Mouse (Mus musculus) ES-Bruce4 (cell line): Measurements from ENCODE around the gene Ireb2. TPM values are rescaled to one million over a fixed set of nuclear protein-coding genes. Genes with fewer than 3 reads are reported as not detected.
"Not testable (repeated sequence)": the region's sequence is repeated elsewhere in the genome, so short reads cannot be mapped to it uniquely, and the experiment has no call there.

ENCODE experiments used
- H3K27ac ChIP-seq: 2 replicates; pipeline ENCODE4 v1.5.1; 2012; ENCODE audit warnings: low read length, inconsistent platforms; ENCODE audit not compliant: insufficient read depth
- H3K27me3 ChIP-seq: 2 replicates; pipeline ENCODE4 v1.6.1; 2012; ENCODE audit warnings: mild to moderate bottlenecking, low read length, inconsistent platforms; ENCODE audit not compliant: control insufficient read depth, poor library complexity, insufficient read depth, severe bottlenecking
- H3K36me3 ChIP-seq: 2 replicates; pipeline ENCODE4 v1.6.1; 2012; ENCODE audit warnings: inconsistent platforms, mild to moderate bottlenecking, low read length, moderate library complexity; ENCODE audit not compliant: control insufficient read depth, poor library complexity, insufficient read depth, severe bottlenecking
- H3K4me1 ChIP-seq: one replicate; pipeline ENCODE4 v1.8.1; 2011; ENCODE audit warnings: low read length; ENCODE audit not compliant: control insufficient read depth, insufficient read depth
- H3K4me3 ChIP-seq: 2 replicates; pipeline ENCODE4 v1.5.1; 2011; ENCODE audit warnings: low read depth, mild to moderate bottlenecking, low read length
- H3K9ac ChIP-seq: 2 replicates; pipeline ENCODE4 v1.6.1; 2012; ENCODE audit warnings: low read depth, mild to moderate bottlenecking, inconsistent platforms; ENCODE audit not compliant: poor library complexity, severe bottlenecking
- H3K9me3 ChIP-seq: replicated peaks from 2 replicates; pipeline ENCODE4 v1.6.1; 2012; ENCODE audit warnings: mild to moderate bottlenecking, low read length, inconsistent platforms; ENCODE audit not compliant: control insufficient read depth, poor library complexity, insufficient read depth, severe bottlenecking
- CTCF ChIP-seq: IDR thresholded peaks from one replicate; pipeline ENCODE4 v1.8.1; 2011; ENCODE audit warnings: low read depth, low read length
- EP300 ChIP-seq: IDR thresholded peaks from 2 replicates; pipeline ENCODE4 v1.6.1; 2011; ENCODE audit warnings: low read depth, low read length; ENCODE audit not compliant: insufficient read depth
- POLR2A ChIP-seq: IDR thresholded peaks from one replicate; pipeline ENCODE4 v1.8.1; 2011; ENCODE audit warnings: low read length; ENCODE audit not compliant: insufficient read depth
- polyA plus RNA-seq: library from polyadenylated mRNA; stranded (reverse); fragments of >200 nt; gene quantifications from 2 replicates; pipeline ENCODE4 v1.2.4, GENCODE M21; 2011; ENCODE audit warnings: low read depth; ENCODE audit not compliant: missing spikeins, insufficient read depth, insufficient read length

Ireb2 gene
- polyA plus RNA-seq, 1 experiment = 126 TPM

- H3K36me3 ChIP-seq = no peaks in the 10 kb centered on the region
- TF ChIP-seq CTCF (no peak), POLR2A (no peak), EP300 (no peak)
- H3K9me3 ChIP-seq = no peaks in the 10 kb centered on the region
- H3K9ac ChIP-seq = no peak overlapping the region
- no peaks in the 10 kb centered on the region for H3K27me3 ChIP-seq
- H3K4me3 ChIP-seq = no peak overlapping the region
- H3K27ac ChIP-seq = peak overlapping the region; percentile 45; the same call in 1 of the 2 replicates
- peaks cover 2% of the 10 kb centered on the region for H3K4me1 ChIP-seq
Measured at GRCm38 (mm10) chr9:54833831-54834230, 29.8 kb upstream of the Ireb2 start.

GRCm38 (mm10) chr9:54835951-54836717 is 27.5 kb upstream of the Ireb2 start:
- H3K9ac ChIP-seq = not testable (repeated sequence)

GRCm38 (mm10) chr9:54837835-54838234 is 25.8 kb upstream of the Ireb2 start:
- TF ChIP-seq CTCF (no peak), POLR2A (no peak), EP300 (peak; percentile 56; the same call in 1 of the 2 replicates)

More at GRCm38 (mm10) chr9:54835951-54836717, 27.5 kb upstream of the Ireb2 start:
- H3K4me1 ChIP-seq, H3K9me3 ChIP-seq, H3K4me3 ChIP-seq, H3K27me3 ChIP-seq, H3K36me3 ChIP-seq, H3K27ac ChIP-seq: not testable (repeated sequence)

GRCm38 (mm10) chr9:54840145-54840544 is 23.4 kb upstream of the Ireb2 start:
- no peak overlapping the region for H3K4me3 ChIP-seq
- peaks cover 2% of the 10 kb centered on the region for H3K4me1 ChIP-seq
- peak overlapping the region; percentile 94 for H3K27ac ChIP-seq
- H3K9me3 ChIP-seq = no peaks in the 10 kb centered on the region
- TF ChIP-seq CTCF = no peak
- no peak for TF ChIP-seq EP300
- TF ChIP-seq POLR2A = no peak
- no peak overlapping the region for H3K9ac ChIP-seq
- no peaks in the 10 kb centered on the region for H3K36me3 ChIP-seq
- no peaks in the 10 kb centered on the region for H3K27me3 ChIP-seq

More at GRCm38 (mm10) chr9:54837835-54838234, 25.8 kb upstream of the Ireb2 start:
- no peaks in the 10 kb centered on the region for H3K36me3 ChIP-seq
- peak overlapping the region; percentile 77 for H3K27ac ChIP-seq
- no peaks in the 10 kb centered on the region for H3K9me3 ChIP-seq
- no peaks in the 10 kb centered on the region for H3K27me3 ChIP-seq
- peak overlapping the region; percentile 8; the same call in 1 of the 2 replicates for H3K4me3 ChIP-seq
- H3K9ac ChIP-seq = peak overlapping the region; percentile 2; the same call in 1 of the 2 replicates
- peaks cover 4% of the 10 kb centered on the region for H3K4me1 ChIP-seq

- Histone ChIP-seq H3K9ac (no peak overlapping the region), H3K27ac (peak overlapping the region; percentile 83)
- no peak for TF ChIP-seq POLR2A
Measured at GRCm38 (mm10) chr9:54842311-54842710, 21.3 kb upstream of the Ireb2 start.

GRCm38 (mm10) chr9:54843887-54844286 is 19.7 kb upstream of the Ireb2 start:
- Histone ChIP-seq H3K4me3 (no peak overlapping the region), H3K9me3 (no peaks in the 10 kb centered on the region), H3K36me3 (no peaks in the 10 kb centered on the region), H3K27ac (no peak overlapping the region), H3K27me3 (no peaks in the 10 kb centered on the region; the same call in 1 of the 2 replicates), H3K4me1 (peaks cover 2% of the 10 kb centered on the region), H3K9ac (no peak overlapping the region)
- TF ChIP-seq CTCF = no peak
- TF ChIP-seq EP300 = no peak
- TF ChIP-seq POLR2A = no peak

More at GRCm38 (mm10) chr9:54842311-54842710, 21.3 kb upstream of the Ireb2 start:
- no peaks in the 10 kb centered on the region for H3K36me3 ChIP-seq
- H3K4me1 ChIP-seq = peaks cover 2% of the 10 kb centered on the region
- H3K4me3 ChIP-seq = no peak overlapping the region
- H3K9me3 ChIP-seq = no peaks in the 10 kb centered on the region
- no peaks in the 10 kb centered on the region; the same call in 1 of the 2 replicates for H3K27me3 ChIP-seq
